Mouse (Mus musculus) olfactory bulb, adult 2 months (tissue): ENCODE data around the gene B4gat1.

Experiments
- CTCF ChIP-seq: fragments of 200-500 bp; IDR thresholded peaks from 2 replicates; pipeline ENCODE4 v1.5.1; 2012; ENCODE audit warnings: low read depth, mild to moderate bottlenecking, low read length, moderate library complexity; ENCODE audit not compliant: insufficient read depth
- POLR2A ChIP-seq: fragments of 200-500 bp; IDR thresholded peaks from 2 replicates; pipeline ENCODE4 v1.6.1; 2012; ENCODE audit warnings: mild to moderate bottlenecking, low read depth, low read length, moderate library complexity; ENCODE audit not compliant: insufficient read depth

GRCm38 (mm10) chr19:5050047-5050905 is 11.7 kb downstream of the B4gat1 start, which contains the start of gene Rin1:
- 0 out of 2 replicates have a peak, but pooled peaks have one; percentile 25 for TF ChIP-seq POLR2A
- TF ChIP-seq CTCF: no peak; the same call in 1 of the 2 replicates
